Mouse (Mus musculus) left cerebral cortex, postnatal 36 days (tissue): ENCODE data around the gene Vsir. TPM values are rescaled to one million over a fixed set of nuclear protein-coding genes. Genes with fewer than 3 reads are reported as not detected.
A peak's percentile ranks its signal among the peaks of the same experiment; 100 is the strongest.

Experiments
- DNase-seq, 2 experiments: peaks; one replicate each; pipeline ENCODE4 v3.0.0; 2021 to 2022; ENCODE audit warnings: low spot score in 2 of 2, mixed read lengths in 1 of 2
- intact Hi-C: fragments of 180-260 bp; cut with DNase I; formaldehyde crosslinking; loops from one replicate; pipeline ENCODE4 v1.15.1; 2025
- total RNA-seq, 2 experiments: library from RNA; stranded (reverse); gene quantifications; 2 replicates each; pipeline ENCODE4 v1.2.3; 2021

Vsir gene
- total RNA-seq, 2 experiments from 2014 or later = 25.2 to 27.8 TPM

GRCm38 (mm10) chr10:60351248-60351647 lies 4.6 kb downstream of the Vsir start:
- intact Hi-C loops = no loop called here
- no peak for DNase-seq

GRCm38 (mm10) chr10:60351761-60352455 lies 5.3 kb downstream of the Vsir start:
- intact Hi-C loops = no loop called here
- no peak for DNase-seq

GRCm38 (mm10) chr10:60353241-60354002 lies 6.8 kb downstream of the Vsir start:
- intact Hi-C loops = no loop called here
- DNase-seq = no peak

GRCm38 (mm10) chr10:60354003-60354325 lies 7.3 kb downstream of the Vsir start:
- intact Hi-C loops = no loop called here
- no peak for DNase-seq

- no peak for DNase-seq
- intact Hi-C loops = no loop called here
Observed at GRCm38 (mm10) chr10:60354881-60355677, 8.4 kb downstream of the Vsir start.

GRCm38 (mm10) chr10:60357441-60357840 lies 10.8 kb downstream of the Vsir start:
- intact Hi-C loops = no loop called here
- DNase-seq = no peak

GRCm38 (mm10) chr10:60357901-60358300 lies 11.2 kb downstream of the Vsir start:
- DNase-seq = no peak
- intact Hi-C loops = no loop called here

GRCm38 (mm10) chr10:60358776-60359175 lies 12.1 kb downstream of the Vsir start:
- intact Hi-C loops = no loop called here
- DNase-seq = no peak

- DNase-seq = no peak
- intact Hi-C loops = no loop called here
Observed at GRCm38 (mm10) chr10:60361615-60362309, 15.1 kb downstream of the Vsir start.

- intact Hi-C loops = no loop called here
- no peak for DNase-seq
Observed at GRCm38 (mm10) chr10:60362310-60362628, 15.6 kb downstream of the Vsir start.

GRCm38 (mm10) chr10:60363426-60363825 lies 16.8 kb downstream of the Vsir start:
- no peak for DNase-seq
- intact Hi-C loops = no loop called here

- intact Hi-C loops = no loop called here
- DNase-seq = no peak
Observed at GRCm38 (mm10) chr10:60367145-60367544, 20.5 kb downstream of the Vsir start.

GRCm38 (mm10) chr10:60367904-60368303 lies 21.3 kb downstream of the Vsir start:
- intact Hi-C loops = no loop called here
- DNase-seq = no peak

GRCm38 (mm10) chr10:60369405-60369804 lies 22.8 kb downstream of the Vsir start:
- DNase-seq = no peak
- intact Hi-C loops = no loop called here

- DNase-seq = peak in 1 of 2 experiments; percentile 24
- intact Hi-C loops = no loop called here
Observed at GRCm38 (mm10) chr10:60370098-60370497, 23.4 kb downstream of the Vsir start.

GRCm38 (mm10) chr10:60370601-60371061 lies 24.0 kb downstream of the Vsir start:
- intact Hi-C loops = no loop called here
- DNase-seq = no peak

GRCm38 (mm10) chr10:60371596-60372386 lies 25.1 kb downstream of the Vsir start:
- no peak for DNase-seq
- intact Hi-C loops = no loop called here

GRCm38 (mm10) chr10:60373543-60373936 lies 26.9 kb downstream of the Vsir start:
- DNase-seq = no peak
- intact Hi-C loops = no loop called here

- DNase-seq = no peak
- intact Hi-C loops = no loop called here
Observed at GRCm38 (mm10) chr10:60373937-60374578, 27.4 kb downstream of the Vsir start.
